Mouse (Mus musculus) liver, embryonic 14.5 days (tissue): ENCODE results near the gene Chmp2a. TPM values are rescaled to one million over a fixed set of nuclear protein-coding genes. Genes with fewer than 3 reads are reported as not detected.
A peak's percentile ranks its signal among the peaks of the same experiment; 100 is the strongest.

Experiments used
- ATAC-seq: fragments of 200-750 bp; cut with Nextera tagmentation; 2 replicates; pipeline ENCODE4 v1.8.0; 2017; ENCODE audit warnings: moderate number of reproducible peaks, mild to moderate bottlenecking, moderate library complexity; ENCODE audit not compliant: insufficient read depth
- DNase-seq, 3 experiments: peaks; one replicate each; pipeline ENCODE4 v3.0.0-alpha.2; 2012 to 2013; ENCODE audit warnings: low read depth in 3 of 3, low spot score in 3 of 3
- H3K27ac ChIP-seq: fragments of 300-500 bp; sonication (generic); 2 replicates; pipeline ENCODE4 v1.5.1; 2014; ENCODE audit warnings: moderate library complexity, mild to moderate bottlenecking, control low read depth, inconsistent platforms
- H3K27me3 ChIP-seq: fragments of 300-500 bp; sonication (generic); 2 replicates; pipeline ENCODE4 v1.6.1; 2014; ENCODE audit warnings: mild to moderate bottlenecking, low read length, moderate library complexity; ENCODE audit not compliant: control insufficient read depth, insufficient read depth
- H3K36me3 ChIP-seq: fragments of 300-500 bp; sonication (generic); replicated peaks from 2 replicates; pipeline ENCODE4 v1.6.1; 2014; ENCODE audit warnings: low read depth; ENCODE audit not compliant: control insufficient read depth, insufficient read depth
- H3K4me1 ChIP-seq, 2 experiments: fragments of 200-500 bp in 1 of 2; fragments of 300-500 bp in 1 of 2; sonication (generic) in 1 of 2; replicated peaks; 2 replicates each; pipeline ENCODE4 v1.6.1; 2012 to 2014; ENCODE audit warnings: antibody characterized with exemption in 1 of 2, inconsistent platforms in 1 of 2, low read length in 1 of 2; ENCODE audit not compliant: control insufficient read depth in 2 of 2, insufficient read depth in 2 of 2
- H3K4me2 ChIP-seq: fragments of 300-500 bp; sonication (generic); 2 replicates; pipeline ENCODE4 v1.6.1; 2014; ENCODE audit warnings: low read depth, mild to moderate bottlenecking, control low read depth, moderate library complexity
- H3K4me3 ChIP-seq, 2 experiments: fragments of 200-500 bp in 1 of 2; fragments of 300-500 bp in 1 of 2; sonication (generic) in 1 of 2; 2 replicates each; pipeline ENCODE4 v1.5.1; 2012 to 2014; ENCODE audit warnings: low read depth in 2 of 2, low read length in 2 of 2, mild to moderate bottlenecking in 2 of 2, control low read depth in 1 of 2, inconsistent platforms in 1 of 2, moderate library complexity in 1 of 2; ENCODE audit not compliant: insufficient read depth in 1 of 2
- H3K9ac ChIP-seq: fragments of 300-500 bp; sonication (generic); replicated peaks from 2 replicates; pipeline ENCODE4 v1.6.1; 2014; ENCODE audit warnings: mild to moderate bottlenecking, control low read depth, moderate library complexity
- H3K9me3 ChIP-seq: fragments of 300-500 bp; sonication (generic); 2 replicates; pipeline ENCODE4 v1.6.1; 2016; ENCODE audit warnings: low read length, mixed read lengths; ENCODE audit not compliant: control insufficient read depth
- CTCF ChIP-seq: IDR thresholded peaks from 2 replicates; pipeline ENCODE4 v1.5.1; 2016; ENCODE audit warnings: antibody characterized with exemption, low read depth, control low read depth
- EP300 ChIP-seq: IDR thresholded peaks from 2 replicates; pipeline ENCODE4 v1.6.1; 2016; ENCODE audit warnings: antibody characterized with exemption, low read depth
- WGBS: fragments of 180-500 bp; shearing (Covaris S2); extraction: QIAGEN DNeasy Blood & Tissue Kit; methylation state at CpG from one replicate; pipeline ENCODE4 v1.1.7; 2014; ENCODE audit not compliant: insufficient replicate concordance; 5-methylcytosine and 5-hydroxymethylcytosine counted together
- polyA plus RNA-seq, 2 experiments: library from polyadenylated mRNA; depleted of rRNA in 1 of 2; stranded (reverse) in 1 of 2; unstranded in 1 of 2; fragments of >200 nt; fragmentation: Nextera tagmentation in 1 of 2; extraction: Ambion mirVana in 1 of 2; gene quantifications; 2 replicates each; pipeline versions ENCODE4 v1.2.1 to v1.2.3; 2012 to 2014

The Chmp2a gene
- polyA plus RNA-seq, 2 experiments: 92.3 to 136 TPM

GRCm38 (mm10) chr7:13035211-13035855 lies 726 bp upstream of the Chmp2a start:
- peak overlapping the region; percentile 6 to 89 for H3K4me3 ChIP-seq
- H3K36me3 ChIP-seq: peaks cover 41% of the 10 kb centered on the region
- no peaks in the 10 kb centered on the region for H3K27me3 ChIP-seq
- no peak for ATAC-seq
- H3K9ac ChIP-seq: peak overlapping the region; percentile 43
- WGBS: 82% methylated on average over 17 of the region's 17 CpGs
- no peak for TF ChIP-seq CTCF
- no peak for TF ChIP-seq EP300
- peaks cover 18 to 30% of the 10 kb centered on the region in 2 experiments for H3K4me1 ChIP-seq
- H3K4me2 ChIP-seq: peak overlapping the region; percentile 85
- peak overlapping the region; percentile 87 for H3K27ac ChIP-seq
- no peak for DNase-seq
- no peaks in the 10 kb centered on the region for H3K9me3 ChIP-seq

- Histone ChIP-seq H3K4me2 (peak overlapping the region; percentile 85), H3K9me3 (no peaks in the 10 kb centered on the region), H3K4me1 (peaks cover 12 to 21% of the 10 kb centered on the region in 2 experiments), H3K9ac (peak overlapping the region; percentile 92), H3K36me3 (peaks cover 58% of the 10 kb centered on the region), H3K4me3 (peak overlapping the region; percentile 80 to 89), H3K27ac (peak overlapping the region; percentile 87), H3K27me3 (no peaks in the 10 kb centered on the region)
- ATAC-seq (no peak), DNase-seq (no peak)
- WGBS: 38% methylated on average over 13 of the region's 13 CpGs
- no peak for TF ChIP-seq EP300
- TF ChIP-seq CTCF: no peak
Observed at GRCm38 (mm10) chr7:13033451-13034147, 1.0 kb downstream of the Chmp2a start.

- no peak overlapping the region for H3K4me2 ChIP-seq
- no peak overlapping the region for H3K27ac ChIP-seq
- no peaks in the 10 kb centered on the region for H3K27me3 ChIP-seq
- no peak for DNase-seq
- peaks cover 11 to 20% of the 10 kb centered on the region in 2 experiments for H3K4me1 ChIP-seq
- H3K4me3 ChIP-seq: no peak overlapping the region
- no peak for TF ChIP-seq EP300
- no peak for TF ChIP-seq CTCF
- H3K36me3 ChIP-seq: peaks cover 69% of the 10 kb centered on the region
- H3K9ac ChIP-seq: no peak overlapping the region
- no peak for ATAC-seq
- WGBS: 89% methylated on average over 7 of the region's 7 CpGs
- no peaks in the 10 kb centered on the region for H3K9me3 ChIP-seq
Observed at GRCm38 (mm10) chr7:13032541-13032940, 2.1 kb downstream of the Chmp2a start.

- peaks cover 11 to 20% of the 10 kb centered on the region in 2 experiments for H3K4me1 ChIP-seq
- no peak overlapping the region for H3K4me3 ChIP-seq
- H3K27ac ChIP-seq: no peak overlapping the region
- no peak for DNase-seq
- peaks cover 74% of the 10 kb centered on the region for H3K36me3 ChIP-seq
- ATAC-seq: no peak
- no peaks in the 10 kb centered on the region for H3K27me3 ChIP-seq
- 68% methylated on average over 2 of the region's 2 CpGs for WGBS
- no peak overlapping the region for H3K9ac ChIP-seq
- no peak overlapping the region for H3K4me2 ChIP-seq
- TF ChIP-seq EP300 (no peak), CTCF (no peak)
- H3K9me3 ChIP-seq: no peaks in the 10 kb centered on the region
Observed at GRCm38 (mm10) chr7:13031983-13032382, 2.6 kb downstream of the Chmp2a start.

GRCm38 (mm10) chr7:13031069-13031468 lies 3.5 kb downstream of the Chmp2a start:
- DNase-seq (no peak), ATAC-seq (no peak)
- Histone ChIP-seq H3K36me3 (peaks cover 79% of the 10 kb centered on the region), H3K4me2 (no peak overlapping the region), H3K4me3 (no peak overlapping the region), H3K27me3 (no peaks in the 10 kb centered on the region), H3K9ac (no peak overlapping the region), H3K27ac (no peak overlapping the region), H3K4me1 (peaks cover 8 to 16% of the 10 kb centered on the region in 2 experiments; a peak in 3 of 4 replicates), H3K9me3 (no peaks in the 10 kb centered on the region)
- WGBS: 76% methylated on average over 5 of the region's 5 CpGs
- no peak for TF ChIP-seq EP300
- peak; percentile 37 for TF ChIP-seq CTCF
